Mouse (Mus musculus): ENCODE measurements around the gene Gm8247.
"Not testable (repeated sequence)": the region's sequence is repeated elsewhere in the genome, so short reads cannot be mapped to it uniquely, and the experiment has no call there.

Gm8247 gene

DNA sequence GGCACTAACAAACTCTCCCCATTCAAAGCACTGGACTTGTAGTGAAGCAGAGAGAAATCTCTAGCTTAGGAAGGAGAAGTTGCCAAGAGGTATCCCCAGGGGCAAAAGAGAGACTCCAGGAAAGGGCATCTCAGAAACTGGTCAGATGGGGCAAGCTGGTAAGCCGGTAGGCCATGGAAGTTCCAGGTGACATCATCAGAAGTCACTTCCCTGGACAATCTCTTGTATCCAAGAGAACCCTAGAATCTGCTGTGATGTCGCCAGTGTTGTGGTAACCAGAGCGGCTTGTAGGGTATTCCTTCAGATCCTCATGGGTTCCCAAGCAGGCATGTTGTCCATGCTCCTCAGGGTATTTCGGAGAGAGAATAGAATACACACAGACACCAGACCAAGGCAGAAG, at the start of gene Gm8247:
TSS of gene Gm8247 (plus strand) at position 301 of the 400 bp plus-strand sequence.
- not testable (repeated sequence) for DNase-seq (ENCODE audit: low read depth)

DNA sequence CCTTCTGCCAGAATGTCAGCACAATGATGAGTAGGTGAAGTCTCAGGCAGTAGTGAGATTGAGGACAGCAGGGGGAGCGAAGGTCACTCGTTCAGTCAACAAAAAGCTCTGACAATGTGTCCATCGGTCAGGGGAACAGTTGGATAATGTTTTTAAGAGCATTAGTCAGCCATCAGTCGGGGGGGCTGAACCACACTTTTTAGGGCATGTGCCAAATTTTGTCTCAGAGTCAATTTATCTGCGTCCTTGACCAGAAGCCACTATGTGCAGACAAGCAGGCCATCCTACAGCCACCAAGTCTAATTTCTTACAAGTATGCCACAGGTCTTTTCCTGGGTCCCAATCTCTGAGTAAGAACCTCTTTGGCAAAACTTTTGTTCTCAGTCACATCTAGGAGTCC, 35.0 kb upstream of the Gm8247 start:
- not testable (repeated sequence) for DNase-seq (ENCODE audit: low read depth)

DNA sequence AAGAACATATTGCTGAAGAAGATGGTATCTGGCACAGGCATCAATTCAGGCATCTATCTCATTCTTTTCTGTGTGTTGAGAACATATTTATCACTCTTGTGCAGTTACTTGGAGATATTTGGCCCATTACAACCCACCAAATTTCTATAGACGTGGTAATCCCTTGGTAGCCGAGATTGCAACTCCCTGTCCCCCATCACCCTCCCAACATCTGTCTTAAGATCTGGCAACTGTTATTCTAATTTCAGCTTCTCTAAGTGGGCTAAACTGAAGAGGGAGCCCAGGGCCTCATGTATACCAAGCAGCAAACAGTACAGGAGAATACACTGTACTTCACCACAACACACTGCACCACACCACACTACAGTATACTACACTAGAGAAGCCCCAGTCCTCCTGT, 8.8 kb downstream of the Gm8247 start:
- not testable (repeated sequence) for DNase-seq (ENCODE audit: low read depth)

DNA sequence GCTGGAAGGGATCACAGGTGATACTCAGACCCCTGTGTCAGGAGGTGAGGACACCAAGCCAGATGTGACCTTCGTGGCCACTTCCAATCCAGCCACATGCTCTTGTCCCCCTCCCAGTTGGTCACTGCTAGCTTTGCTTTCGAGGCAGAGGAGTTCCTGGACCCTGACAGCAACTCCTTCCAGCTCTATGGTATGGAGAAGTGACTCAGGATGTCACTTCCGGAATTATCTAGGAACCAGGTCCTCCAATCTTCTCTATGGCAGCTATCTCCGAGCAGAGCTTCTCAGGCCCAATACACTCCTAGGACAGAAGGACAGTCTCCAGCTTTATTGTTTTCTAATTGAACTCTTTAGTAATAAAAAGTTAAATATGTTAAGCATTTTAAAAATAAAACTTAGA, 44.8 kb downstream of the Gm8247 start, which contains the start of gene Gm5624:
TSS of gene Gm5624 (minus strand) at position 202 of the 400 bp plus-strand sequence.
- DNase-seq (ENCODE audit: low read depth): not testable (repeated sequence)

Data from c-Kit-positive CD71-negative TER-119-negative erythroid progenitor cells, embryonic 14.5 days (primary cell).